Mouse (Mus musculus) E14TG2a.4 (cell line): ENCODE data around the gene Cxcr5.

ENCODE experiments used
- CTCF ChIP-seq: conservative IDR thresholded peaks from 2 replicates; pipeline ENCODE4 v1.5.1; 2014; ENCODE audit warnings: low read length
- POU5F1 ChIP-seq: IDR thresholded peaks from 2 replicates; pipeline ENCODE4 v1.6.1; 2014; ENCODE audit warnings: low read length, borderline replicate concordance

DNA sequence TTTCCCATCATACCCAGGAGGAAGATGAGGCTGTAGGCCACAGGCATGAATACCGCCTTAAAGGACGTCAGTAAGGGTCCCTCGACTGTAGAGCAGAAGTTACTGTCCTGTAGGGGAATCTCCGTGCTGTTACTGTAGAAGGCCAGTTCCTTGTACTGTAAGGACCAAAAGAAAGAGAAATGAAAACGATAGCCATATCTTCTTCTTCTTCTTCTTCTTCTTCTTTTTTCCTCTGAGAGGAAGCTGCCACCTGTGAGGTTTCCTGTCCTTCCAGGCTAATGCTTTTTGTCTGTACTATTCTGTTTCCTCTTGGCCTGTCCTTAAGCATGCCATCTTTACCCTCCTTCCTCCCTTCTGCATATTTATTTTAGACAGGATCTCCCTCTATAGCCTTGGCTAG, 47.5 kb downstream of the Cxcr5 start:
- TF ChIP-seq CTCF (no peak), POU5F1 (no peak)
